Mouse (Mus musculus): ENCODE measurements around the gene Sugct.

Gene Sugct

GRCm38 (mm10) chr13:17038341-17038740 is 657.0 kb downstream of the Sugct start:
- no peak for DNase-seq (ENCODE audit: low spot score)

GRCm38 (mm10) chr13:17037899-17038298 is 657.5 kb downstream of the Sugct start:
- DNase-seq (ENCODE audit: low spot score): no peak

GRCm38 (mm10) chr13:17030761-17031160 is 664.6 kb downstream of the Sugct start:
- DNase-seq (ENCODE audit: low spot score): no peak

- peak; percentile 5 for DNase-seq (ENCODE audit: low spot score)
Observed at GRCm38 (mm10) chr13:17028595-17028994, 666.8 kb downstream of the Sugct start.

- no peak for DNase-seq (ENCODE audit: low spot score)
Observed at GRCm38 (mm10) chr13:17027846-17028529, 667.4 kb downstream of the Sugct start.

GRCm38 (mm10) chr13:17027001-17027400 is 668.4 kb downstream of the Sugct start:
- no peak for DNase-seq (ENCODE audit: low spot score)

- no peak for DNase-seq (ENCODE audit: low spot score)
Observed at GRCm38 (mm10) chr13:16996464-16996863, 698.9 kb downstream of the Sugct start.

- no peak for DNase-seq (ENCODE audit: low spot score)
Observed at GRCm38 (mm10) chr13:16995321-16995720, 700.0 kb downstream of the Sugct start.

- DNase-seq (ENCODE audit: low spot score): no peak
Observed at GRCm38 (mm10) chr13:16977743-16978142, 717.6 kb downstream of the Sugct start.

- DNase-seq (ENCODE audit: low spot score): no peak
Observed at GRCm38 (mm10) chr13:16971277-16971676, 724.1 kb downstream of the Sugct start.

- no peak for DNase-seq (ENCODE audit: low spot score)
Observed at GRCm38 (mm10) chr13:16968995-16969394, 726.4 kb downstream of the Sugct start.

- no peak for DNase-seq (ENCODE audit: low spot score)
Observed at GRCm38 (mm10) chr13:16964823-16965475, 730.4 kb downstream of the Sugct start.

GRCm38 (mm10) chr13:16952045-16952444 is 743.3 kb downstream of the Sugct start:
- DNase-seq (ENCODE audit: low spot score): no peak

GRCm38 (mm10) chr13:16939466-16939811 is 755.9 kb downstream of the Sugct start:
- DNase-seq (ENCODE audit: low spot score): no peak

GRCm38 (mm10) chr13:16938552-16939465 is 756.5 kb downstream of the Sugct start:
- no peak for DNase-seq (ENCODE audit: low spot score)

GRCm38 (mm10) chr13:16937422-16938202 is 757.7 kb downstream of the Sugct start:
- DNase-seq (ENCODE audit: low spot score): no peak

GRCm38 (mm10) chr13:16935029-16935428 is 760.3 kb downstream of the Sugct start:
- DNase-seq (ENCODE audit: low spot score): no peak

- no peak for DNase-seq (ENCODE audit: low spot score)
Observed at GRCm38 (mm10) chr13:16933600-16933999, 761.8 kb downstream of the Sugct start.

GRCm38 (mm10) chr13:16921305-16921704 is 774.0 kb downstream of the Sugct start:
- no peak for DNase-seq (ENCODE audit: low spot score)

- DNase-seq (ENCODE audit: low spot score): no peak
Observed at GRCm38 (mm10) chr13:16915697-16916096, 779.7 kb downstream of the Sugct start.

GRCm38 (mm10) chr13:16912214-16912613 is 783.1 kb downstream of the Sugct start:
- no peak for DNase-seq (ENCODE audit: low spot score)

- no peak for DNase-seq (ENCODE audit: low spot score)
Observed at GRCm38 (mm10) chr13:16906974-16907373, 788.4 kb downstream of the Sugct start.

Data from MN1 (cell line).